Mouse (Mus musculus): ENCODE measurements around the gene Zfp385c.
A peak's percentile ranks its signal among the peaks of the same experiment; 100 is the strongest.
"Not testable (repeated sequence)": the region's sequence is repeated elsewhere in the genome, so short reads cannot be mapped to it uniquely, and the experiment has no call there.

Zfp385c gene

GRCm38 (mm10) chr11:100623867-100624266, 68.4 kb downstream of the Zfp385c start:
- peak; percentile 45 to 49 for DNase-seq

GRCm38 (mm10) chr11:100622714-100623113, 69.5 kb downstream of the Zfp385c start:
- peak; percentile 95 to 97 for DNase-seq

- DNase-seq = peak in 1 of 2 experiments; percentile 19
Measured at GRCm38 (mm10) chr11:100619982-100620381, 72.3 kb downstream of the Zfp385c start, which contains the start of gene Dnajc7. Gene Dnajc7 (minus strand): TSS chr11:100620168.

DNA sequence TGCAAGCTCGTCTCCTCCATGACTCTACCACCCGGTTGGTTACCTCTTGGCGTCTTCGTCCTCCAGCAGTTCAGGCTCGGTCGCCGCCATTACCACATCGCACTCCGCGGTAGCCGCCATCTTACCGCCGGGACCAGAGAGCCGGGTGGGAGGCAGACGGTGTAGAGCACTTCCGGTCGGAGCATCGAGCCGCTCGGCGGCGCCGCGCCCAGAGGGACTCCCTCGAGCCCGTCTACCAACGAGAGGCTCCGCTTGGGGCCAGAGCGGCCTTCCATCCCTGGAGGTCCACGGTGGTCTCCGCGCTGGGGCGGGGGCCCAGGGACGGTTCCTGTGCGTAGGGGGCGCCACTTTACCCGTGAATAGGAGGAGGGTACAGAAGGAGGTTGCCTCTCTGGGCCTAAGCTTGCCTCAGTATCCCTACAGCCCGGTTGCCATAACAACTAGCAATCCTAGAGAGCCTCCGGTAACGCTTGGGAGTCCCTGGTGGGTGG, 72.7 kb downstream of the Zfp385c start:
- DNase-seq = peak; percentile 93 to 94

GRCm38 (mm10) chr11:100618761-100619484, 73.3 kb downstream of the Zfp385c start, which contains the start of gene Nkiras2:
Gene Nkiras2 (plus strand): TSS chr11:100619244.
- peak; percentile 35 to 39 for DNase-seq

DNA sequence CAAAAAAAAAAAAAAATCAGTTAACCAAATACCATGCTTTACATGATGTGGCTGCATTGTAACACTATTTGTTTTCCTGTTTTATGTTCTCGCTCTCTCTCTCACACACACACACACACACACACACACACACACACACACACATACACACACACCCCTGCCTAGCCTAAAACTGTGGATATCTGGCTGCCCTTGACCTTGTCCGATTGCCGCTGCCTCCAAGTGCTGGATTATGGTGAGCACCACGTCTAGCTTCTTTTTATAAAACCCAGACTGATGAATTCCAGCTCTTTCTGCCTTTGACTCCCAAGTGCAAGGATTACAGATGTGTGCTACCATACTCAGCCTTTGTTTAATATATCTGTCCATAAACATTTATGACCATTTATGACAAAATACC, 74.8 kb downstream of the Zfp385c start:
- DNase-seq = no peak

- DNase-seq = not testable (repeated sequence)
Measured at GRCm38 (mm10) chr11:100616836-100617235, 75.4 kb downstream of the Zfp385c start.

DNA sequence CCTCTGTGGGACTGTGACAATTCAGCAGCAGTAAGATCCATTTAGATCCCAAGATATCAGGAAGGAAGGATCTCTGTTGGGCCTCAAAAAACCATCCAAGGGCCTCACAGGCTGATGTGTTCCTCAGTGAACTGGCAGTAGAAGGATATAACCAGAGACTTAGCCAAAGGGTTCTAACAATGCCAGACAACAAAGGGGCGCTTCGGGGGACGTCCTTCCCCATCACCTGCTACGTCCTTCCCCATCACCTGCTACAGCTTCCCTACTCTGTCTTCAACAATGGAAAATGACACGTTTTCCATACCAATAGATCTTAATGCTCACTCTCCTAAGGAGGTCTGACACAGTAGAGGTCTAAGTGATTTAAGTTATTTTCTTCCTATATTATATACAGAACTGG, 75.9 kb downstream of the Zfp385c start:
- DNase-seq = no peak

DNA sequence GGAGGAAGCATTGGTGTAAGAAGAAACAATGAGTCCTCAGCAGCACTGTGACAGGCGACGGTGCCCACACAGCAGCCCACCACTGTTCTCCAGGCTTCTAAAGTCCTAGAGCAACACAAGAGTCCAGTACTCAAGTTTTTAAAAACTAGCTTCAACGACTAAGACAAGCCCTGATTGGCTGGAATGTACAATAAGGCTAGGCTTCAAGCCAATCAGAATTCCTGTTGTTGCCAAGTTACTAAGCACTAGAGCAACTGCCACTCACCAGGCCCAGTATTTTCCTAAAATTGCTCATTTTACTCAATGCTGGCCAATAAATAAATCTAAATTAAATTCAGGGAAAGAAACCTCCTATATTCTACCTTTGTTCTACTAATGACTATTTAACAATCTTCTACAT, 79.0 kb downstream of the Zfp385c start:
- no peak for DNase-seq

GRCm38 (mm10) chr11:100611627-100612026, 80.6 kb downstream of the Zfp385c start:
- no peak for DNase-seq

GRCm38 (mm10) chr11:100609997-100610680, 82.1 kb downstream of the Zfp385c start:
- peak; percentile 19 to 54 for DNase-seq

DNA sequence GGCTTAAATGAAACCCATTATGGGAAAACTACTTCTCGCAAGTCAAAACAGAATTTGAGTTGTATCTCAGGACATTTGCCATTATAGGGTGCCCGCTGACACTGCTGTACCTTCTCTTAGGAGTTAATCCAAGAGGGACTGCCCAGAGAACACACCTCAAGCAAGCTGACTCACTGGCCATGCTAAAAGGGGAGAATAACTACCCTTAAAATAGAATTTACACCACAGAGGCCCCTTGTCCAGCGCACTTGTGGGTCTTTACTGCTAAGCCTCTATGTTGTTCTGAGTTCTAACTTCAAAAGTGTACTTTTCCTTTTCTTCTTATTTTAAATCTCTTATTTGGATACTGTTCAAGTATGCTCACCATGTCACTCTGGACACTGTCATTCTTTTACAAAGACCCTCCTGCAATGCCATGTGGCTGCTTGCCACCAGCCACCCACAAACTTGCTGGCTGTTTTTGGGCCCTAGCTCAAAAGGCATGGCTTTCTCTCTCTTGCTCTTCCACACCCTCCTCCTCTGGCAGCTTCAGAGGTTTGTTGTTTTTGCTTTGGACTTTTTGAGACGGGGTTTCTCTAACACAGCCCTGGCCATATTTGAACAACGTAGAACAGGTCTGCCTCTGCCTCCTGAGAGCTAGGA, 82.8 kb downstream of the Zfp385c start:
- DNase-seq = no peak

DNA sequence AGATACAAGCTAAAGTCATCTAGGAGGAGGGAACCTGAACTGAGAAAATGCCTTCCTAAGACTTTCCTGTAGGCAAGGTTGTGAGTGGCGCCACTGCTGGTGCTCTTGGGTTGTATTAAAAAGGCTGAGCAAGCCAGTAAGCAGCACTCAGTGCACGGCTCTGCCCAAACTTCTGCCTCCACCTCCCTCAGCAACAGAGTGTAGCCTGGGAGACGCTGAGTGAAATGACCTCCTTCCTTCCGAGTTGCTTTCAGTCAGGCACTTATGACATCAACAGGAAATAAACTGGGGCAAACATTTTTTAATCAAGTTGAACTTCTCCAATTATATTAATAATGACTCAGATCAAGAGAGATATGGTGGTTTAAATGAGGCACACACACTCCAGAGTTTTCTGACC, 83.5 kb downstream of the Zfp385c start:
- no peak for DNase-seq

DNA sequence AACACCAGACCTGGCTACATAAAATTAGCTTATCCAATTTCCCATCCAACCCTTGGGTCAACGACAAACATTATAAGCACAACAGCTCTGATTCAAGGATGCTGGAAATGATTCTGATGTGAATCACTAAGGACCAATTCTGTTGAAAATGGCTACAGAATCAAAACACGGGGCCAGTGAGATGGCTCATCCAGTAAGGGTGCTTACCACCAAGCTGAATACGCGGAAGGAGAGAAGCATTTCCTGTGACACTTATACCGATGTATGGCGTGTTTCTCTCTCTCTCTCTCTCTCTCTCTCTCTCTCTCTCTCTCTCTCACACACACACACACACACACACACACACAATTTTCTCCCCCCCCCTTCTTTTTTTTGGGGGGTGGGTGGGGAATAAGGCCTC, 85.1 kb downstream of the Zfp385c start:
- no peak for DNase-seq

- no peak for DNase-seq
Measured at GRCm38 (mm10) chr11:100605451-100605850, 86.8 kb downstream of the Zfp385c start.

DNA sequence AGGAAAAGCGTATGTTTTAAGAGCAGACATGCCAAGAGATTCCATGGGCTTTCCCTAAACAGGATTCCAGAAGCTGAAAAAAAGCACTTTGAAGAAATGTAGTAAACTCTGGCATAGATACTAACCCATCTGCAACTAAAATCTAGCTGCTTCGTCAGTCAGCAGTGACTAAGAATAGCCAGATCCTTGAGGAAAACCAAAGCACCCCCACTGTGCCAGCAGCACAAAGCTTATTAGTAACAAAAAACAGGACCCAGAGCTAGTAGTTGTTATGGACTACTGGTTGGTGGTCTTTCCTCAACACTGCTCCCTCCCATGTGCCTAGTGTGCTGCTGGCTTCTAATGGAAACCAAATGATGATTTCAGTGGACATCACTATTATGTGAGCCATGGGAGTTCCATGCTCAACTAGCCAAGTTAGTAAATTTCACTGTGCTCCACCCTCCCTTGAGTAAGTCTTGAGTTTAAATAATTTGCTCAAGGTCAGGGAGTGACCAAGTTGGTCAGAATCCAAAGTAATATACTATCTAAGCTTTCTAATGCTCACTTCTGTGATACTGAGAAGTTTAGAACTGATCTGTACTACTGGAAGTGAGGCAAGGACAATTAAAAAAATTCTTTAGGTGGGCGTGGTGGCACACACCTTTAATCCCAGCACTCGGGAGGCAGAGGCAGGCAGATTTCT, 87.8 kb downstream of the Zfp385c start:
- no peak for DNase-seq

- DNase-seq = no peak
Measured at GRCm38 (mm10) chr11:100603813-100604212, 88.4 kb downstream of the Zfp385c start.

- DNase-seq = no peak
Measured at GRCm38 (mm10) chr11:100603155-100603554, 89.1 kb downstream of the Zfp385c start.

GRCm38 (mm10) chr11:100601372-100601771, 90.9 kb downstream of the Zfp385c start:
- no peak for DNase-seq

GRCm38 (mm10) chr11:100598074-100598473, 94.2 kb downstream of the Zfp385c start:
- DNase-seq = no peak

GRCm38 (mm10) chr11:100595533-100595932, 96.7 kb downstream of the Zfp385c start:
- DNase-seq = no peak

- DNase-seq = no peak
Measured at GRCm38 (mm10) chr11:100594608-100595007, 97.6 kb downstream of the Zfp385c start.
